Mouse (Mus musculus) mouse embryonic stem cell (cell line): ENCODE measurements around the gene Gm21704.
"Not testable (repeated sequence)": the region's sequence is repeated elsewhere in the genome, so short reads cannot be mapped to it uniquely, and the experiment has no call there.

ENCODE experiments used
- in situ Hi-C, 2 experiments: fragments of 300-500 bp; cut with MboI; formaldehyde crosslinking; loops; 1 replicate in 1 of 2; 3 replicates in 1 of 2; pipeline ENCODE4 v1.14.3; 2019 to 2020; ENCODE audit warnings: low sequenced_read_pairs in 2 of 2, low pct_unique_long_range_greater_than_20kb in 1 of 2, mixed read lengths in 1 of 2; ENCODE audit not compliant: unreplicated experiment in 1 of 2

Gm21704 gene

DNA sequence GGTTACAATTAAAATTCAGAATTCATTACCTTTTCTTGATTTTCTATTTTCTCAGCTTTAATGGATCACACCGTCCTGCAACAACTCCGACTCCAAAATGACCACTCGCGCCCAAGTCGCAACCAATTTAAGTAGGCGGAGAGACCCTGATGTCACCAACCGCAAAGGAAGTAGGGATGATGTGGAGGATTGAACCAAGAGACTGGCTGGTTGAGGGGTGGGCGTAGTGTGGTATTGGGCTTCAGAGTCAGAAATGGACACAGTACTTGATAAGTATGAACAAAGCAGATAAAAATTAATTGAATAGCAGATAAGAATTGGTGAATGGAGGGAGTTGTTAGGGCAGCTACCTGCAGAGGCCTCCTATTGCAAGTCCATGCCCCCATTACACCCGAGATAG lies at the start of gene Gm21704, which contains the start of gene Gm21708:
Gm21704 (minus strand) TSS at position 101 of the 400 bp plus-strand sequence.
Gm21708 (minus strand) TSS at position 101 of the 400 bp plus-strand sequence.
- in situ Hi-C loops = not testable (repeated sequence)

DNA sequence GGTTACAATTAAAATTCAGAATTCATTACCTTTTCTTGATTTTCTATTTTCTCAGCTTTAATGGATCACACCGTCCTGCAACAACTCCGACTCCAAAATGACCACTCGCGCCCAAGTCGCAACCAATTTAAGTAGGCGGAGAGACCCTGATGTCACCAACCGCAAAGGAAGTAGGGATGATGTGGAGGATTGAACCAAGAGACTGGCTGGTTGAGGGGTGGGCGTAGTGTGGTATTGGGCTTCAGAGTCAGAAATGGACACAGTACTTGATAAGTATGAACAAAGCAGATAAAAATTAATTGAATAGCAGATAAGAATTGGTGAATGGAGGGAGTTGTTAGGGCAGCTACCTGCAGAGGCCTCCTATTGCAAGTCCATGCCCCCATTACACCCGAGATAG lies 64.7 kb downstream of the Gm21704 start, which contains the start of gene Gm21693:
Gm21693 (minus strand) TSS at position 101 of the 400 bp plus-strand sequence.
- in situ Hi-C loops = not testable (repeated sequence)

DNA sequence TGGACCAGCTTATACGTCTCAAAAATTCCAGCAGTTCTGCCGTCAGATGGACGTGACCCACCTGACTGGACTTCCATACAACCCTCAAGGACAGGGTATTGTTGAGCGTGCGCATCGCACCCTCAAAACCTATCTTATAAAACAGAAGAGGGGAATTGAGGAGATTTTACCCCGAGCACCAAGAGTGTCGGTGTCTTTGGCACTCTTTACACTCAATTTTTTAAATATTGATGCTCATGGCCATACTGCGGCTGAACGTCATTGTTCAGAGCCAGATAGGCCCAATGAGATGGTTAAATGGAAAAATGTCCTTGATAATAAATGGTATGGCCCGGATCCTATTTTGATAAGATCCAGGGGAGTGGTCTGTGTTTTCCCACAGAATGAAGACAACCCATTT lies 69.3 kb downstream of the Gm21704 start:
- in situ Hi-C loops = not testable (repeated sequence)
